Mouse (Mus musculus) lung, embryonic 15.5 days (tissue): Measurements from ENCODE around the gene Tmem130. TPM values are rescaled to one million over a fixed set of nuclear protein-coding genes. Genes with fewer than 3 reads are reported as not detected.
"Not testable (repeated sequence)": the region's sequence is repeated elsewhere in the genome, so short reads cannot be mapped to it uniquely, and the experiment has no call there.

Source experiments
- ATAC-seq: fragments of 200-750 bp; cut with Nextera tagmentation; 2 replicates; pipeline ENCODE4 v1.8.0; 2017; ENCODE audit warnings: moderate number of reproducible peaks, borderline replicate concordance; ENCODE audit not compliant: low FRiP score, low TSS enrichment; ENCODE audit errors: extremely low read depth
- H3K27ac ChIP-seq: fragments of 300-500 bp; sonication (generic); 2 replicates; pipeline ENCODE4 v1.5.1; 2015; ENCODE audit warnings: moderate library complexity, mild to moderate bottlenecking, inconsistent platforms
- H3K27me3 ChIP-seq: fragments of 300-500 bp; sonication (generic); 2 replicates; pipeline ENCODE4 v1.6.1; 2015; ENCODE audit warnings: inconsistent platforms
- H3K36me3 ChIP-seq: fragments of 300-500 bp; sonication (generic); 2 replicates; pipeline ENCODE4 v1.6.1; 2015; ENCODE audit warnings: inconsistent platforms
- H3K4me1 ChIP-seq: fragments of 300-500 bp; sonication (generic); 2 replicates; pipeline ENCODE4 v1.6.1; 2015; ENCODE audit warnings: inconsistent platforms
- H3K4me2 ChIP-seq: fragments of 300-500 bp; sonication (generic); 2 replicates; pipeline ENCODE4 v1.6.1; 2015; ENCODE audit warnings: inconsistent platforms, mild to moderate bottlenecking, moderate library complexity
- H3K4me3 ChIP-seq: fragments of 300-500 bp; sonication (generic); 2 replicates; pipeline ENCODE4 v1.5.1; 2015; ENCODE audit warnings: mild to moderate bottlenecking, inconsistent platforms
- H3K9ac ChIP-seq: fragments of 300-500 bp; sonication (generic); 2 replicates; pipeline ENCODE4 v1.6.1; 2015; ENCODE audit warnings: inconsistent platforms
- H3K9me3 ChIP-seq: fragments of 300-500 bp; sonication (generic); 2 replicates; pipeline ENCODE4 v1.6.1; 2016; ENCODE audit warnings: inconsistent platforms
- WGBS: fragments of 180-500 bp; shearing (Covaris S2); methylation state at CpG from one replicate; pipeline ENCODE4 v1.1.7; 2015; 5-methylcytosine and 5-hydroxymethylcytosine counted together
- polyA plus RNA-seq: library from polyadenylated mRNA; unstranded; fragments of >200 nt; fragmentation: Nextera tagmentation; extraction: Ambion mirVana; gene quantifications from 2 replicates; pipeline ENCODE4 v1.2.1, GENCODE M21; 2015

The Tmem130 gene
- polyA plus RNA-seq, 1 experiment from 2014 or later: 0.80 TPM

GRCm38 (mm10) chr5:144767106-144767798 lies 5.6 kb upstream of the Tmem130 start, which contains the start of gene Trrap:
TSS of gene Trrap (plus strand) at chr5:144767732.
- H3K27me3 ChIP-seq, ATAC-seq, H3K9me3 ChIP-seq: not testable (repeated sequence)
- peak within 1 kb of the TSS; percentile 99 for H3K9ac ChIP-seq
- H3K27ac ChIP-seq: peak within 1 kb of the TSS; percentile 98
- 80% methylated on average over 13 of the region's 15 CpGs for WGBS
- peaks cover 11% of the 10 kb centered on the region for H3K4me1 ChIP-seq
- H3K4me2 ChIP-seq: peak within 1 kb of the TSS; percentile 73
- peak within 1 kb of the TSS; percentile 100 for H3K4me3 ChIP-seq
- H3K36me3 ChIP-seq: peaks cover 17% of the 10 kb centered on the region

GRCm38 (mm10) chr5:144766646-144767045 lies 5.0 kb upstream of the Tmem130 start:
- Histone ChIP-seq H3K36me3 (peaks cover 12% of the 10 kb centered on the region), H3K27ac (no peak overlapping the region), H3K9me3 (no peaks in the 10 kb centered on the region), H3K9ac (no peak overlapping the region), H3K27me3 (peaks cover 7% of the 10 kb centered on the region), H3K4me3 (no peak overlapping the region), H3K4me2 (no peak overlapping the region), H3K4me1 (peaks cover 11% of the 10 kb centered on the region)
- ATAC-seq: no peak
- WGBS: 68% methylated on average over 11 of the region's 11 CpGs

- 59% methylated on average over 7 of the region's 7 CpGs for WGBS
- no peak overlapping the region for H3K9ac ChIP-seq
- no peak for ATAC-seq
- H3K4me1 ChIP-seq: peaks cover 14% of the 10 kb centered on the region
- no peak overlapping the region for H3K27ac ChIP-seq
- H3K4me3 ChIP-seq: no peak overlapping the region
- no peaks in the 10 kb centered on the region for H3K9me3 ChIP-seq
- H3K4me2 ChIP-seq: no peak overlapping the region
- peaks cover 14% of the 10 kb centered on the region for H3K27me3 ChIP-seq
- H3K36me3 ChIP-seq: peaks cover 6% of the 10 kb centered on the region; the same call in 1 of the 2 replicates
These were observed 4.4 kb upstream of the Tmem130 start for GRCm38 (mm10) chr5:144766026-144766425.

GRCm38 (mm10) chr5:144758422-144758821 lies 3.2 kb downstream of the Tmem130 start:
- Histone ChIP-seq H3K4me1 (0 out of 2 replicates have a peak, but pooled peaks cover 4% of the 10 kb centered on the region), H3K4me2 (no peak overlapping the region), H3K9ac (no peak overlapping the region), H3K27me3 (peaks cover 30% of the 10 kb centered on the region), H3K36me3 (no peaks in the 10 kb centered on the region), H3K27ac (no peak overlapping the region), H3K9me3 (no peaks in the 10 kb centered on the region), H3K4me3 (no peak overlapping the region)
- ATAC-seq: no peak
- 19% methylated on average over 8 of the region's 8 CpGs for WGBS

GRCm38 (mm10) chr5:144757402-144757801 lies 4.2 kb downstream of the Tmem130 start:
- WGBS: 85% methylated on average over 9 of the region's 9 CpGs
- H3K27ac ChIP-seq: no peak overlapping the region
- ATAC-seq: no peak

GRCm38 (mm10) chr5:144755191-144755590 lies 6.4 kb downstream of the Tmem130 start:
- Histone ChIP-seq H3K9ac (no peak overlapping the region), H3K27ac (no peak overlapping the region), H3K36me3 (no peaks in the 10 kb centered on the region), H3K4me2 (no peak overlapping the region), H3K9me3 (no peaks in the 10 kb centered on the region), H3K4me1 (peaks cover 5% of the 10 kb centered on the region; the same call in 1 of the 2 replicates), H3K4me3 (no peak overlapping the region), H3K27me3 (peaks cover 8% of the 10 kb centered on the region; the same call in 1 of the 2 replicates)
- ATAC-seq: no peak
- 46% methylated on average over 10 of the region's 10 CpGs for WGBS

More at GRCm38 (mm10) chr5:144757402-144757801, 4.2 kb downstream of the Tmem130 start:
- Histone ChIP-seq H3K9me3 (no peaks in the 10 kb centered on the region), H3K9ac (no peak overlapping the region), H3K4me3 (no peak overlapping the region), H3K4me1 (peaks cover 7% of the 10 kb centered on the region; the same call in 1 of the 2 replicates), H3K27me3 (peaks cover 30% of the 10 kb centered on the region), H3K4me2 (no peak overlapping the region), H3K36me3 (no peaks in the 10 kb centered on the region)

- WGBS: 45% methylated on average over 7 of the region's 7 CpGs
- Histone ChIP-seq H3K4me3 (no peak overlapping the region), H3K36me3 (no peaks in the 10 kb centered on the region), H3K9ac (no peak overlapping the region), H3K4me2 (no peak overlapping the region), H3K4me1 (peaks cover 5% of the 10 kb centered on the region; the same call in 1 of the 2 replicates), H3K27me3 (no peaks in the 10 kb centered on the region), H3K27ac (no peak overlapping the region), H3K9me3 (no peaks in the 10 kb centered on the region)
- ATAC-seq: no peak
These were observed 8.6 kb downstream of the Tmem130 start for GRCm38 (mm10) chr5:144753041-144753440.

- H3K27ac ChIP-seq: no peak overlapping the region
- no peaks in the 10 kb centered on the region for H3K36me3 ChIP-seq
- no peak overlapping the region for H3K4me3 ChIP-seq
- H3K4me2 ChIP-seq: no peak overlapping the region; the same call in 1 of the 2 replicates
- no peaks in the 10 kb centered on the region for H3K27me3 ChIP-seq
- no peak overlapping the region for H3K9ac ChIP-seq
- no peak for ATAC-seq
- WGBS: 0% methylated on average over 4 of the region's 5 CpGs
- no peaks in the 10 kb centered on the region for H3K9me3 ChIP-seq
- H3K4me1 ChIP-seq: peaks cover 5% of the 10 kb centered on the region; the same call in 1 of the 2 replicates
These were observed 9.2 kb downstream of the Tmem130 start for GRCm38 (mm10) chr5:144752432-144752831.

GRCm38 (mm10) chr5:144737101-144737500 lies 24.5 kb downstream of the Tmem130 start:
- Histone ChIP-seq H3K27me3 (no peaks in the 10 kb centered on the region), H3K4me1 (no peaks in the 10 kb centered on the region), H3K9me3 (no peaks in the 10 kb centered on the region), H3K36me3 (no peaks in the 10 kb centered on the region), H3K27ac (no peak overlapping the region), H3K4me3 (no peak overlapping the region), H3K9ac (no peak overlapping the region), H3K4me2 (no peak overlapping the region)
- no peak for ATAC-seq
- 81% methylated on average over 14 of the region's 14 CpGs for WGBS

- Histone ChIP-seq H3K27ac (no peak overlapping the region), H3K27me3 (no peaks in the 10 kb centered on the region), H3K9ac (no peak overlapping the region), H3K4me1 (no peaks in the 10 kb centered on the region), H3K4me3 (no peak overlapping the region), H3K4me2 (no peak overlapping the region), H3K9me3 (no peaks in the 10 kb centered on the region), H3K36me3 (no peaks in the 10 kb centered on the region)
- no peak for ATAC-seq
- 30% methylated on average over 8 of the region's 8 CpGs for WGBS
These were observed 26.7 kb downstream of the Tmem130 start for GRCm38 (mm10) chr5:144734949-144735348.

GRCm38 (mm10) chr5:144733953-144734352 lies 27.7 kb downstream of the Tmem130 start:
- 26% methylated on average over 4 of the region's 4 CpGs for WGBS
- Histone ChIP-seq H3K4me3 (no peak overlapping the region), H3K9me3 (no peaks in the 10 kb centered on the region), H3K36me3 (no peaks in the 10 kb centered on the region), H3K4me1 (no peaks in the 10 kb centered on the region), H3K27ac (no peak overlapping the region), H3K9ac (no peak overlapping the region), H3K4me2 (no peak overlapping the region), H3K27me3 (no peaks in the 10 kb centered on the region)
- no peak for ATAC-seq

GRCm38 (mm10) chr5:144729216-144729615 lies 32.4 kb downstream of the Tmem130 start:
- Histone ChIP-seq H3K27me3 (no peaks in the 10 kb centered on the region), H3K36me3 (no peaks in the 10 kb centered on the region), H3K4me1 (no peaks in the 10 kb centered on the region), H3K27ac (no peak overlapping the region), H3K4me2 (no peak overlapping the region), H3K9me3 (no peaks in the 10 kb centered on the region), H3K4me3 (no peak overlapping the region), H3K9ac (no peak overlapping the region)
- ATAC-seq: no peak
- WGBS: 80% methylated on average over 8 of the region's 8 CpGs
